Mouse (Mus musculus): Measurements from ENCODE around the gene Gm14288.
"Not testable (repeated sequence)": the region's sequence is repeated elsewhere in the genome, so short reads cannot be mapped to it uniquely, and the experiment has no call there.

Gm14288 gene

DNA sequence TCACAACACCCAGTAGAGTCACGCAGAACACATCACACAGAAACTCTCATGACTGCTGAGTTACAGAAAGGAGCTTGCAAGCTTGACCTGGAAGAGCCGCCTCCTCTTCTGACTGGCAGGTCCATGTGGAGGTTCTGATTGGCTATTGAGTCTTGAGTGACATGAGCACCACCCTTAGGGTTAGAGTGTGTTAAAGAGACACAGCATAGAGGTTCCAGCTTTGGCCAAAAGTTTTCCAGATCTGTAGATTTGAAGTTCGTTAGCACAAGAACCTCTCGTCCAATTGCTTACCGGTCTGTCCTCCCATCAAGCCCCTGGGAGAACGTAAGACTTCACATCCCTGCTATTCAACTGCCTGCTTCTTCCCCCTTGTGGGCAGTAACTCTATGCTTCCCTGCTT lies at the start of gene Gm14288:
Gm14288 (minus strand) TSS at position 101 of the 400 bp plus-strand sequence.
- DNase-seq: not testable (repeated sequence)

DNA sequence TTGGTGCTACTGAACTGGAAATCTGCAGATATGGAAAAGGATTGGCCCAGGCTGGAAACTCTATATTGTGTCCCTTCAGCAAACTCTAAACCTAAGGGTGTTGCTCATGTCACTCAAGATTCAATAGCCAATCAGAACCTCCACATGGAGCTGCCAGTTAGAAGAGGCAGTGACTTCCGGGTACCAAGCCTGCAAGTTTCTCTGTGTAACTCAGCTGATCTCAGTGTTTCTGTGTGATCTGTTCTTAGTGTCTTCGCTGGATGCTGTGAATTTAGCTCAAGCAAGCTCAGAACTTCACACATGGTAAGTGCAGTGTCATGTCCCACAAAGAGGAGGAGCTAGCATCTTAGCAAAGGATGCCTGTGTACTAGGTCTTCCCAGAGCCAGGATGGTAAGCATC lies 59.7 kb downstream of the Gm14288 start, which contains the start of gene Gm2007:
Gm2007 (plus strand) TSS at position 301 of the 400 bp plus-strand sequence.
- DNase-seq: not testable (repeated sequence)

Measured in cerebellum, adult 18-20 months (tissue).